Mouse (Mus musculus): ENCODE results near the gene Mug1.
"Not testable (repeated sequence)": the region's sequence is repeated elsewhere in the genome, so short reads cannot be mapped to it uniquely, and the experiment has no call there.

- not testable (repeated sequence) for TF ChIP-seq CTCF, EP300 (IDR thresholded peaks at IDR 0.05)
Measured at GRCm38 (mm10) chr6:121838271-121838670, at the start of gene Mug1.
